ENCODE assay signal across 13 mouse cellular contexts in genomic region chr4:107298071-107298606, GRCm38 (mm10). TPM values are rescaled to one million over a fixed set of nuclear protein-coding genes. Genes with fewer than 3 reads are reported as not detected.
"Had no signal": no experiment of that assay in that cellular context is flagged by ENCODE, and none has a peak within 500 bp of the region (broad histone marks: within the 10 kb centered on the region; RNA-seq: fewer than 3 reads in every experiment).

No protein-coding gene starts in this region.

- H3K4me3 ChIP-seq: hindbrain, embryonic 15.5 days; left cerebral cortex, adult 2 months; liver, embryonic 13.5 days had no signal

- H3K27ac ChIP-seq: hindbrain, embryonic 15.5 days; left cerebral cortex, adult 2 months; liver, embryonic 13.5 days; macrophage had no signal

- H3K27me3 ChIP-seq: hindbrain, embryonic 15.5 days had no signal

- H3K36me3 ChIP-seq: hindbrain, embryonic 15.5 days; liver, embryonic 13.5 days had no signal

- H3K4me2 ChIP-seq: hindbrain, embryonic 15.5 days; liver, embryonic 13.5 days had no signal

- DNase-seq: layer of hippocampus, postnatal 36 days; liver, embryonic 13.5 days; lung, adult 2 months; lung, postnatal 14 days; midbrain, embryonic 14.5 days; thymus, postnatal 25 days had no signal

- H3K4me1 ChIP-seq: hindbrain, embryonic 15.5 days had no signal

- H3K9ac ChIP-seq: hindbrain, embryonic 15.5 days; liver, embryonic 13.5 days had no signal

- H3K9me3 ChIP-seq: hindbrain, embryonic 15.5 days; liver, embryonic 13.5 days had no signal

RNA-seq across cellular contexts. Expression of gene Dio1, which starts 8.8 kb away (rescaled TPM):
- polyA plus RNA-seq: hindbrain, embryonic 15.5 days; limb, embryonic 11.5 days; liver, embryonic 13.5 days; macrophage; midbrain, embryonic 14.5 days; midbrain, postnatal 0 days; neural tube, embryonic 11.5 days; neural tube, embryonic 14.5 days had no signal
